In genomic region chr19:37018931-37019330, GRCm38 (mm10) we compare ENCODE assay signal across 7 mouse cellular contexts.
A peak's percentile ranks its signal among the peaks of the same experiment; 100 is the strongest.
DNase-seq lines count a peak whose midpoint lies in the region; ATAC-seq lines count a peak whose summit lies in the region.

No protein-coding gene starts in this region.

- no peaks in the 10 kb centered on the region for H3K9me3 ChIP-seq in lung, embryonic 16.5 days (ENCODE audit: control insufficient read depth, low read length)
- no peaks in the 10 kb centered on the region for H3K9me3 ChIP-seq in forebrain, embryonic 15.5 days
- H3K9me3 ChIP-seq in limb, embryonic 15.5 days: no peaks in the 10 kb centered on the region
- H3K9me3 ChIP-seq in stomach, embryonic 16.5 days (replicated peaks; ENCODE audit: control insufficient read depth, low read length): no peaks in the 10 kb centered on the region; the same call in 1 of the 2 replicates

- no peaks in the 10 kb centered on the region for H3K27me3 ChIP-seq in lung, embryonic 16.5 days (ENCODE audit: control insufficient read depth, insufficient read depth, low read depth, low read length)
- H3K27me3 ChIP-seq in forebrain, embryonic 15.5 days: no peaks in the 10 kb centered on the region
- no peaks in the 10 kb centered on the region for H3K27me3 ChIP-seq in limb, embryonic 15.5 days
- no peaks in the 10 kb centered on the region for H3K27me3 ChIP-seq in stomach, embryonic 16.5 days (ENCODE audit: control insufficient read depth, insufficient read depth, low read length)

- no peak for DNase-seq in lung, postnatal 36 days
- DNase-seq in urinary bladder, postnatal 14 days (ENCODE audit: low spot score): no peak

- 35% methylated on average over 5 of the region's 5 CpGs for WGBS in lung, embryonic 16.5 days
- 56% methylated on average over 5 of the region's 5 CpGs for WGBS in forebrain, embryonic 15.5 days
- whole genome bisulfite sequencing in limb, embryonic 15.5 days: 45% methylated on average over 5 of the region's 5 CpGs
- WGBS in stomach, embryonic 16.5 days: 46% methylated on average over 5 of the region's 5 CpGs

- peak overlapping the region; percentile 54 for H3K4me3 ChIP-seq in lung, embryonic 16.5 days (ENCODE audit: low read length)
- peak overlapping the region; percentile 44 for H3K4me3 ChIP-seq in forebrain, embryonic 15.5 days
- peak overlapping the region; percentile 46 for H3K4me3 ChIP-seq in limb, embryonic 15.5 days
- peak overlapping the region; percentile 49 for H3K4me3 ChIP-seq in stomach, embryonic 16.5 days (replicated peaks; ENCODE audit: low read length)

- no peak overlapping the region for H3K27ac ChIP-seq in lung, embryonic 16.5 days (ENCODE audit: low read length)
- H3K27ac ChIP-seq in forebrain, embryonic 15.5 days (replicated peaks): no peak overlapping the region
- H3K27ac ChIP-seq in limb, embryonic 15.5 days: no peak overlapping the region
- no peak overlapping the region for H3K27ac ChIP-seq in stomach, embryonic 16.5 days (ENCODE audit: low read length)

- ATAC-seq in lung, embryonic 16.5 days (ENCODE audit: low read depth): peak; percentile 15; the same call in 1 of the 2 replicates
- ATAC-seq in forebrain, embryonic 15.5 days (replicated peaks): peak; percentile 20; the same call in 1 of the 2 replicates
- no peak for ATAC-seq in limb, embryonic 15.5 days (ENCODE audit: insufficient number of reproducible peaks, low FRiP score, low TSS enrichment, low read depth)
- ATAC-seq in stomach, embryonic 16.5 days (ENCODE audit: insufficient read depth, low FRiP score): no peak
- no peak for ATAC-seq in megakaryocyte-erythroid progenitor cell, adult 5-6 weeks (replicated peaks; ENCODE audit: low FRiP score, low TSS enrichment, poor library complexity, severe bottlenecking)

- peak overlapping the region; percentile 67 for H3K4me2 ChIP-seq in lung, embryonic 16.5 days (ENCODE audit: low read depth, low read length)
- H3K4me2 ChIP-seq in forebrain, embryonic 15.5 days (replicated peaks): peak overlapping the region; percentile 57
- peak overlapping the region; percentile 57 for H3K4me2 ChIP-seq in limb, embryonic 15.5 days
- H3K4me2 ChIP-seq in stomach, embryonic 16.5 days (ENCODE audit: low read depth, low read length): peak overlapping the region; percentile 52

- peak overlapping the region; percentile 50 for H3K9ac ChIP-seq in lung, embryonic 16.5 days (ENCODE audit: low read length)
- H3K9ac ChIP-seq in forebrain, embryonic 15.5 days (replicated peaks): peak overlapping the region; percentile 41; the same call in 1 of the 2 replicates
- H3K9ac ChIP-seq in limb, embryonic 15.5 days: 0 out of 2 replicates have a peak overlapping the region, but pooled peaks have one; percentile 10
- peak overlapping the region; percentile 26; the same call in 1 of the 2 replicates for H3K9ac ChIP-seq in stomach, embryonic 16.5 days (ENCODE audit: low read length)

- H3K4me1 ChIP-seq in lung, embryonic 16.5 days (replicated peaks; ENCODE audit: control insufficient read depth, insufficient read depth, low read length): peaks cover 3% of the 10 kb centered on the region; the same call in 1 of the 2 replicates
- peaks cover 7% of the 10 kb centered on the region for H3K4me1 ChIP-seq in forebrain, embryonic 15.5 days
- peaks cover 7% of the 10 kb centered on the region for H3K4me1 ChIP-seq in limb, embryonic 15.5 days
- no peaks in the 10 kb centered on the region for H3K4me1 ChIP-seq in stomach, embryonic 16.5 days (ENCODE audit: control insufficient read depth, insufficient read depth, low read length)

- no peaks in the 10 kb centered on the region for H3K36me3 ChIP-seq in lung, embryonic 16.5 days (ENCODE audit: control insufficient read depth, insufficient read depth, low read length)
- no peaks in the 10 kb centered on the region for H3K36me3 ChIP-seq in forebrain, embryonic 15.5 days
- H3K36me3 ChIP-seq in limb, embryonic 15.5 days: peaks cover 7% of the 10 kb centered on the region
- no peaks in the 10 kb centered on the region for H3K36me3 ChIP-seq in stomach, embryonic 16.5 days (ENCODE audit: control insufficient read depth, insufficient read depth, low read length)

Comparison
In these comparisons a context has a peak if more than half of its experiments do, and no peak if none do; other contexts are left out.
1. ATAC-seq: peak in lung, embryonic 16.5 days (single experiment) and forebrain, embryonic 15.5 days (single experiment); none in limb, embryonic 15.5 days (single experiment), stomach, embryonic 16.5 days (single experiment) and megakaryocyte-erythroid progenitor cell, adult 5-6 weeks (single experiment).
2. Peak in every context shown above with its lines, with median percentiles within 50 percentile points of each other: H3K4me2 ChIP-seq, H3K4me3 ChIP-seq and H3K9ac ChIP-seq.